ENCODE assay signal across 8 mouse cellular contexts in the genomic region with DNA sequence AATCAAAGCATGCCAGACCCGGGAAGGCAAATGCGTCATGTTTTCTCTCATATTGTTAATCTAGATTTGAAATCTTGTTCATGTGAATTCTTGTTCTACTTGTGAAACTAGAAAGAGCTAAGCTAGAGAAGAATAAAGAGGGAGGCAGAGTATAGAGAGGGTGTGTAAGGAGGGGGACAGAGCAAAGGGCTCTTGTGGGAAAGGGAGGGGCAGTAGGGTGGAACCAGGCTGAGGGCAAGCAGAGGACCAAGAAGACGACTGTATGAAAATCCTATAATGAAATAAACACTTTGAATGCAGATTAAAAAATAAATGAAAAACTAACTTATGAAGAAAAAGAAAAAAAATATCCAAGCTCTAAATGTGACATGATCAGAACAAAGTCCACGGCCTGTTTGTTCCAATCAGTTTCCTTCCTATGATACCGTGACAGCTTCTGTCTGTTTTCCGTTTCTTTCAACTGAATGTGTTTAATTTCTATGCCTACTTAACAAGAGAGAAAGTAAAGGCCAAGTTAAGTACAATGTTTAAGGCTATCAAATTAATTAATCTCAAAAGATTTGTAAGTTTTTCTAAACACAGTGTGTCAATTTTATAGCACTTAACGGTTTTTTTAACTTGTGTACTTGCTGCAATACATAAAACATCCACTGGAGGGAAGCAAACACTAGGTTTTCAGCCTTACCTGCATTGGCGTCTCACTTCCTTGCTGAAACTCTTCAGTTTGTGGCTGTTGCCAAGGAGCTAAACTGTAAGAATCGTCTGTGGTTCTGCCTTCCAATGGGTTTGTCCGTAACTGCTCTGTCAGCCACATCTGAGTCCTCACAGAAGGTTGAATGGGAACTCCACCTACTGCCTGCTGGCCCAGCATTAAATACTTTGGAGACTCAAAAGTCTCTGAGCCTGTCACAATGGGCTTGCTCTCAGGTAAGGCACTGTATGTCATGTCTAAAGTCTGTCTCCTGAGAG. TPM values are rescaled to one million over a fixed set of nuclear protein-coding genes. Genes with fewer than 3 reads are reported as not detected.
DNase-seq lines count a peak whose midpoint lies in the region; ATAC-seq and TF ChIP-seq lines count a peak whose summit lies in the region.

No protein-coding gene starts in this region.

- H3K27me3 ChIP-seq in kidney, embryonic 15.5 days = no peaks in the 10 kb centered on the region
- no peaks in the 10 kb centered on the region for H3K27me3 ChIP-seq in liver, postnatal 0 days (ENCODE audit: insufficient read depth, low read length)
- H3K27me3 ChIP-seq in neural tube, embryonic 13.5 days = no peaks in the 10 kb centered on the region

- H3K4me2 ChIP-seq in kidney, embryonic 15.5 days = no peak overlapping the region
- no peak overlapping the region for H3K4me2 ChIP-seq in liver, postnatal 0 days (ENCODE audit: low read depth, low read length)
- no peak overlapping the region for H3K4me2 ChIP-seq in neural tube, embryonic 13.5 days

- no peak overlapping the region for H3K4me3 ChIP-seq in ES-E14 (ENCODE audit: insufficient read depth in 1 of 2, low read depth in 1 of 2, low read length in 2 of 2, poor library complexity in 1 of 2, severe bottlenecking in 1 of 2)
- H3K4me3 ChIP-seq in kidney, embryonic 15.5 days (replicated peaks) = no peak overlapping the region
- H3K4me3 ChIP-seq in liver, postnatal 0 days (ENCODE audit: low read depth, low read length) = no peak overlapping the region
- H3K4me3 ChIP-seq in neural tube, embryonic 13.5 days = no peak overlapping the region

- H3K9me3 ChIP-seq in ES-E14 (ENCODE audit: control insufficient read depth, insufficient read depth, low read depth, low read length) = no peaks in the 10 kb centered on the region
- H3K9me3 ChIP-seq in kidney, embryonic 15.5 days (replicated peaks) = no peaks in the 10 kb centered on the region
- H3K9me3 ChIP-seq in liver, postnatal 0 days (ENCODE audit: low read length) = no peaks in the 10 kb centered on the region
- no peaks in the 10 kb centered on the region for H3K9me3 ChIP-seq in neural tube, embryonic 13.5 days

- TF ChIP-seq EP300 in liver, postnatal 0 days (IDR thresholded peaks at IDR 0.05; ENCODE audit: low read depth) = no peak

- WGBS in kidney, embryonic 15.5 days = 53% methylated on average over 10 of the region's 10 CpGs
- WGBS in liver, postnatal 0 days (ENCODE audit: insufficient replicate concordance) = 55% methylated on average over 10 of the region's 10 CpGs
- 59% methylated on average over 10 of the region's 10 CpGs for WGBS in neural tube, embryonic 13.5 days

- peak; percentile 86 for DNase-seq in 3T3-L1 (ENCODE audit: low read depth, low spot score)
- peak; percentile 63 for DNase-seq in ES-E14 (ENCODE audit: low read depth, low spot score)
- DNase-seq in cerebellum, adult 8-10 months = peak; percentile 66
- DNase-seq in frontal cortex, postnatal 10 days (ENCODE audit: low spot score in 2 of 2) = peak; percentile 24 to 41
- peak; percentile 35 for DNase-seq in liver, postnatal 0 days
- DNase-seq in thymus, postnatal 4 days = peak; percentile 43

- H3K4me1 ChIP-seq in ES-E14 (ENCODE audit: control insufficient read depth in 2 of 2, insufficient read depth in 2 of 2, low read length in 2 of 2, poor library complexity in 1 of 2) = no peaks in the 10 kb centered on the region
- H3K4me1 ChIP-seq in kidney, embryonic 15.5 days = peaks cover 6% of the 10 kb centered on the region; the same call in 1 of the 2 replicates
- peaks cover 3% of the 10 kb centered on the region; the same call in 1 of the 2 replicates for H3K4me1 ChIP-seq in liver, postnatal 0 days (ENCODE audit: insufficient read depth)
- H3K4me1 ChIP-seq in neural tube, embryonic 13.5 days (replicated peaks) = peaks cover 21% of the 10 kb centered on the region

- H3K36me3 ChIP-seq in ES-E14 (ENCODE audit: control insufficient read depth, insufficient read depth, low read length, poor library complexity, severe bottlenecking) = no peaks in the 10 kb centered on the region
- H3K36me3 ChIP-seq in kidney, embryonic 15.5 days = peaks cover 8% of the 10 kb centered on the region
- peaks cover 32% of the 10 kb centered on the region for H3K36me3 ChIP-seq in liver, postnatal 0 days (replicated peaks; ENCODE audit: insufficient read depth, low read length)
- no peaks in the 10 kb centered on the region; the same call in 1 of the 2 replicates for H3K36me3 ChIP-seq in neural tube, embryonic 13.5 days

- in situ Hi-C loops in ES-E14 (cut with MboI; ENCODE audit: low sequenced_read_pairs in 2 of 2, unreplicated experiment in 2 of 2) = loop anchor here in 1 of 2 experiments (10.0 to 25.0 kb wide), 2 partner anchors 177 to 236 kb away; no protein-coding TSS in a partner anchor

- peak; percentile 64; the same call in 1 of the 2 replicates for ATAC-seq in kidney, embryonic 15.5 days (replicated peaks; ENCODE audit: low FRiP score)
- peak; percentile 55; the same call in 1 of the 2 replicates for ATAC-seq in liver, postnatal 0 days
- peak; percentile 57; the same call in 1 of the 2 replicates for ATAC-seq in neural tube, embryonic 13.5 days (ENCODE audit: low read depth)

- TF ChIP-seq CTCF in liver, postnatal 0 days (IDR thresholded peaks at IDR 0.05; ENCODE audit: low read depth) = peak; percentile 89

- H3K9ac ChIP-seq in ES-E14 (ENCODE audit: insufficient read depth, low read depth, low read length, poor library complexity, severe bottlenecking) = no peak overlapping the region
- H3K9ac ChIP-seq in kidney, embryonic 15.5 days = no peak overlapping the region
- H3K9ac ChIP-seq in liver, postnatal 0 days (replicated peaks) = no peak overlapping the region
- H3K9ac ChIP-seq in neural tube, embryonic 13.5 days = no peak overlapping the region

- H3K27ac ChIP-seq in ES-E14 (ENCODE audit: insufficient read depth, low read depth, low read length, poor library complexity, severe bottlenecking) = no peak overlapping the region
- H3K27ac ChIP-seq in kidney, embryonic 15.5 days = no peak overlapping the region
- H3K27ac ChIP-seq in liver, postnatal 0 days (ENCODE audit: low read depth) = peak overlapping the region; percentile 4; the same call in 1 of the 2 replicates
- no peak overlapping the region for H3K27ac ChIP-seq in neural tube, embryonic 13.5 days (replicated peaks)

TF ChIP-seq in ES-E14, 5 proteins besides CTCF, POLR2A, EP300 and RAD21:
- TF ChIP-seq ZC3H11A (IDR thresholded peaks at IDR 0.05; ENCODE audit: borderline replicate concordance, low read depth, low read length) (peak; percentile 98), CHD2 (IDR thresholded peaks at IDR 0.05; ENCODE audit: low read depth, low read length) (no peak), HCFC1 (IDR thresholded peaks at IDR 0.05; ENCODE audit: borderline replicate concordance, insufficient read depth, low read length) (no peak), MAFK (IDR thresholded peaks at IDR 0.05; ENCODE audit: insufficient read depth, low read depth, low read length) (no peak), ZNF384 (IDR thresholded peaks at IDR 0.05; ENCODE audit: low read depth, low read length) (peak; percentile 92)

RNA-seq across cellular contexts. Expression of a gene that starts 10.6 kb away (rescaled TPM):
- not detected in 2 replicates for total RNA-seq in ES-E14 (2012; rRNA removed)
- 1.0 and 2.0 TPM in 2 replicates for polyA plus RNA-seq in kidney, embryonic 15.5 days (2015; fragmentation: Nextera tagmentation; extraction: Ambion mirVana)
- polyA plus RNA-seq in liver, postnatal 0 days (2015; fragmentation: Nextera tagmentation; extraction: Ambion mirVana) = 0.22 and 0.40 TPM in 2 replicates
- 1.7 and 1.8 TPM in 2 replicates for polyA plus RNA-seq in neural tube, embryonic 13.5 days (2015; fragmentation: Nextera tagmentation; extraction: Ambion mirVana)

RNA-seq across cellular contexts. Expression of a gene that starts 31.7 kb away (rescaled TPM):
- 3.4 and 3.6 TPM in 2 replicates for total RNA-seq in ES-E14 (2012; rRNA removed)
- polyA plus RNA-seq in kidney, embryonic 15.5 days (2015; fragmentation: Nextera tagmentation; extraction: Ambion mirVana) = 3.4 and 3.9 TPM in 2 replicates
- 2.5 and 5.4 TPM in 2 replicates for polyA plus RNA-seq in liver, postnatal 0 days (2015; fragmentation: Nextera tagmentation; extraction: Ambion mirVana)
- polyA plus RNA-seq in neural tube, embryonic 13.5 days (2015; fragmentation: Nextera tagmentation; extraction: Ambion mirVana) = 5.2 and 6.3 TPM in 2 replicates

Comparison
In these comparisons a context has a peak if more than half of its experiments do, and no peak if none do; other contexts are left out.
1. DNase-seq: peak in every context shown above with its lines; median percentile 86 in 3T3-L1; 66 in cerebellum, adult 8-10 months; 63 in ES-E14; 43 in thymus, postnatal 4 days; 35 in liver, postnatal 0 days; 32 in frontal cortex, postnatal 10 days.